Mouse (Mus musculus): ENCODE results near the gene Rad18. TPM values are rescaled to one million over a fixed set of nuclear protein-coding genes. Genes with fewer than 3 reads are reported as not detected.
A peak's percentile ranks its signal among the peaks of the same experiment; 100 is the strongest.

Gene Rad18
- polyA plus RNA-seq, 2 experiments, result 8.3 to 22.4 TPM

GRCm38 (mm10) chr6:112582022-112582421 lies 114.5 kb downstream of the Rad18 start:
- Histone ChIP-seq H3K4me1 (replicated peaks; ENCODE audit: control insufficient read depth in 2 of 2, insufficient read depth in 2 of 2, low read length in 1 of 2) (no peaks in the 10 kb centered on the region; a peak in 1 of 4 replicates), H3K9me3 (ENCODE audit: control insufficient read depth, low read length) (no peaks in the 10 kb centered on the region), H3K27me3 (ENCODE audit: control insufficient read depth, insufficient read depth, low read length) (no peaks in the 10 kb centered on the region), H3K27ac (no peak overlapping the region), H3K4me2 (ENCODE audit: low read depth) (no peak overlapping the region), H3K36me3 (replicated peaks; ENCODE audit: control insufficient read depth, insufficient read depth, low read depth) (no peaks in the 10 kb centered on the region), H3K4me3 (ENCODE audit: insufficient read depth in 1 of 2, low read depth in 2 of 2, low read length in 2 of 2) (no peak overlapping the region), H3K9ac (replicated peaks) (no peak overlapping the region)
- DNase-seq (ENCODE audit: low read depth in 3 of 3, low spot score in 3 of 3), result no peak
- ATAC-seq (ENCODE audit: insufficient read depth), result no peak
- no peak for TF ChIP-seq EP300 (IDR thresholded peaks at IDR 0.05; ENCODE audit: low read depth)
- no peak for TF ChIP-seq CTCF (IDR thresholded peaks at IDR 0.05; ENCODE audit: low read depth)
- WGBS (ENCODE audit: insufficient replicate concordance), result 76% methylated on average over 4 of the region's 4 CpGs

- H3K27me3 ChIP-seq (ENCODE audit: control insufficient read depth, insufficient read depth, low read length), result no peaks in the 10 kb centered on the region
- DNase-seq (ENCODE audit: low read depth in 3 of 3, low spot score in 3 of 3) (peak in 1 of 3 experiments; percentile 10), ATAC-seq (ENCODE audit: insufficient read depth) (no peak)
- no peaks in the 10 kb centered on the region for H3K36me3 ChIP-seq (replicated peaks; ENCODE audit: control insufficient read depth, insufficient read depth, low read depth)
- H3K4me3 ChIP-seq (ENCODE audit: insufficient read depth in 1 of 2, low read depth in 2 of 2, low read length in 2 of 2), result no peak overlapping the region
- no peak overlapping the region for H3K9ac ChIP-seq (replicated peaks)
- no peaks in the 10 kb centered on the region for H3K9me3 ChIP-seq (ENCODE audit: control insufficient read depth, low read length)
- H3K27ac ChIP-seq, result no peak overlapping the region
- H3K4me2 ChIP-seq (ENCODE audit: low read depth), result no peak overlapping the region
- WGBS (ENCODE audit: insufficient replicate concordance), result 15% methylated on average over 5 of the region's 5 CpGs
- H3K4me1 ChIP-seq (replicated peaks; ENCODE audit: control insufficient read depth in 2 of 2, insufficient read depth in 2 of 2, low read length in 1 of 2), result no peaks in the 10 kb centered on the region; a peak in 1 of 4 replicates
- TF ChIP-seq CTCF (IDR thresholded peaks at IDR 0.05; ENCODE audit: low read depth) (no peak), EP300 (IDR thresholded peaks at IDR 0.05; ENCODE audit: low read depth) (no peak)
Measured at GRCm38 (mm10) chr6:112577198-112577597, 119.3 kb downstream of the Rad18 start.

GRCm38 (mm10) chr6:112574558-112574957 lies 121.9 kb downstream of the Rad18 start:
- no peaks in the 10 kb centered on the region for H3K9me3 ChIP-seq (ENCODE audit: control insufficient read depth, low read length)
- DNase-seq (ENCODE audit: low read depth in 3 of 3, low spot score in 3 of 3), result no peak
- no peak overlapping the region for H3K9ac ChIP-seq (replicated peaks)
- WGBS (ENCODE audit: insufficient replicate concordance), result 40% methylated on average over 3 of the region's 3 CpGs
- H3K4me1 ChIP-seq (replicated peaks; ENCODE audit: control insufficient read depth in 2 of 2, insufficient read depth in 2 of 2, low read length in 1 of 2), result no peaks in the 10 kb centered on the region; a peak in 1 of 4 replicates
- no peak for ATAC-seq (ENCODE audit: insufficient read depth)
- no peak overlapping the region for H3K4me2 ChIP-seq (ENCODE audit: low read depth)
- no peak for TF ChIP-seq EP300 (IDR thresholded peaks at IDR 0.05; ENCODE audit: low read depth)
- TF ChIP-seq CTCF (IDR thresholded peaks at IDR 0.05; ENCODE audit: low read depth), result no peak
- H3K4me3 ChIP-seq (ENCODE audit: insufficient read depth in 1 of 2, low read depth in 2 of 2, low read length in 2 of 2), result no peak overlapping the region
- no peaks in the 10 kb centered on the region for H3K36me3 ChIP-seq (replicated peaks; ENCODE audit: control insufficient read depth, insufficient read depth, low read depth)
- H3K27me3 ChIP-seq (ENCODE audit: control insufficient read depth, insufficient read depth, low read length), result no peaks in the 10 kb centered on the region
- H3K27ac ChIP-seq, result no peak overlapping the region

GRCm38 (mm10) chr6:112570413-112570812 lies 126.1 kb downstream of the Rad18 start:
- H3K4me3 ChIP-seq (ENCODE audit: insufficient read depth in 1 of 2, low read depth in 2 of 2, low read length in 2 of 2), result no peak overlapping the region
- no peak overlapping the region for H3K4me2 ChIP-seq (ENCODE audit: low read depth)
- H3K36me3 ChIP-seq (replicated peaks; ENCODE audit: control insufficient read depth, insufficient read depth, low read depth), result no peaks in the 10 kb centered on the region
- no peaks in the 10 kb centered on the region for H3K27me3 ChIP-seq (ENCODE audit: control insufficient read depth, insufficient read depth, low read length)
- H3K4me1 ChIP-seq (replicated peaks; ENCODE audit: control insufficient read depth in 2 of 2, insufficient read depth in 2 of 2, low read length in 1 of 2), result no peaks in the 10 kb centered on the region
- H3K27ac ChIP-seq, result no peak overlapping the region
- ATAC-seq (ENCODE audit: insufficient read depth) (no peak), DNase-seq (ENCODE audit: low read depth in 3 of 3, low spot score in 3 of 3) (no peak)
- 27% methylated on average over 1 of the region's 1 CpGs for WGBS (ENCODE audit: insufficient replicate concordance)
- TF ChIP-seq EP300 (IDR thresholded peaks at IDR 0.05; ENCODE audit: low read depth) (no peak), CTCF (IDR thresholded peaks at IDR 0.05; ENCODE audit: low read depth) (no peak)
- no peak overlapping the region for H3K9ac ChIP-seq (replicated peaks)
- H3K9me3 ChIP-seq (ENCODE audit: control insufficient read depth, low read length), result no peaks in the 10 kb centered on the region

Other genes starting within 250 kb of the Rad18 start
- gene Cav3, start 237.2 kb downstream of the Rad18 start, polyA plus RNA-seq (2012; rRNA removed), result not detected in 2 replicates
- gene Cav3, start 237.2 kb downstream of the Rad18 start, polyA plus RNA-seq (2014; fragmentation: Nextera tagmentation; extraction: Ambion mirVana), result not detected in 2 replicates
- 0.01 and 0.02 TPM in 2 replicates for gene Oxtr, start 206.7 kb downstream of the Rad18 start, polyA plus RNA-seq (2012; rRNA removed)
- gene Oxtr, start 206.7 kb downstream of the Rad18 start, polyA plus RNA-seq (2014; fragmentation: Nextera tagmentation; extraction: Ambion mirVana), result not detected in 2 replicates

All from liver, embryonic 14.5 days (tissue).